Mouse (Mus musculus) cerebellum, adult 2 months (tissue): ENCODE measurements around the gene Hhat. TPM values are rescaled to one million over a fixed set of nuclear protein-coding genes. Genes with fewer than 3 reads are reported as not detected.

Experiments
- DNase-seq, 2 experiments: peaks; one replicate each; pipeline ENCODE4 v3.0.0; 2021
- H3K27ac ChIP-seq: fragments of 200-500 bp; 2 replicates; pipeline ENCODE4 v1.5.1; 2012; ENCODE audit warnings: low read length, control low read depth, inconsistent platforms; ENCODE audit not compliant: insufficient read depth
- H3K27me3 ChIP-seq: fragments of 200-500 bp; 2 replicates; pipeline ENCODE4 v1.6.1; 2012; ENCODE audit warnings: inconsistent platforms, mild to moderate bottlenecking, low read length, moderate library complexity; ENCODE audit not compliant: control insufficient read depth, insufficient read depth
- H3K4me1 ChIP-seq: fragments of 200-500 bp; 2 replicates; pipeline ENCODE4 v1.6.1; 2011; ENCODE audit warnings: low read length; ENCODE audit not compliant: control insufficient read depth, insufficient read depth
- H3K4me3 ChIP-seq: fragments of 200-500 bp; replicated peaks from 2 replicates; pipeline ENCODE3; 2011; ENCODE audit warnings: mild to moderate bottlenecking, low read depth, low read length, control low read depth; ENCODE audit not compliant: insufficient read depth
- CTCF ChIP-seq: fragments of 200-500 bp; IDR thresholded peaks from 2 replicates; pipeline ENCODE4 v1.5.1; 2011; ENCODE audit warnings: low read depth, mild to moderate bottlenecking, control low read depth, low read length, moderate library complexity, borderline replicate concordance; ENCODE audit not compliant: insufficient read depth
- POLR2A ChIP-seq: fragments of 200-500 bp; IDR thresholded peaks from 2 replicates; pipeline ENCODE4 v1.6.1; 2011; ENCODE audit warnings: low read length, control low read depth, borderline replicate concordance; ENCODE audit not compliant: insufficient read depth
- WGBS: fragments of 180-500 bp; shearing (Covaris S2); methylation state at CpG from one replicate; pipeline ENCODE4 v1.1.7; 2018; 5-methylcytosine and 5-hydroxymethylcytosine counted together
- polyA plus RNA-seq: library from polyadenylated mRNA; depleted of rRNA; stranded (reverse); fragments of >200 nt; gene quantifications from 2 replicates; pipeline ENCODE4 v1.2.3, GENCODE M21; 2012

The Hhat gene
- polyA plus RNA-seq, 1 experiment, result 2.1 TPM

GRCm38 (mm10) chr1:192480072-192480784, 290.8 kb downstream of the Hhat start:
- no peak overlapping the region for H3K4me3 ChIP-seq
- peak in 1 of 2 experiments; percentile 32 for DNase-seq
- TF ChIP-seq POLR2A (no peak), CTCF (no peak)
- peaks cover 9% of the 10 kb centered on the region for H3K4me1 ChIP-seq
- 88% methylated on average over 8 of the region's 8 CpGs for WGBS
- no peaks in the 10 kb centered on the region for H3K27me3 ChIP-seq
- H3K27ac ChIP-seq, result no peak overlapping the region

GRCm38 (mm10) chr1:192478176-192478575, 292.8 kb downstream of the Hhat start:
- DNase-seq, result no peak
- Histone ChIP-seq H3K4me3 (no peak overlapping the region), H3K27me3 (no peaks in the 10 kb centered on the region), H3K4me1 (peaks cover 6% of the 10 kb centered on the region; the same call in 1 of the 2 replicates), H3K27ac (no peak overlapping the region)
- no peak for TF ChIP-seq CTCF
- TF ChIP-seq POLR2A, result no peak
- 73% methylated on average over 5 of the region's 5 CpGs for WGBS

- 79% methylated on average over 6 of the region's 6 CpGs for WGBS
- Histone ChIP-seq H3K4me1 (peaks cover 10% of the 10 kb centered on the region; the same call in 1 of the 2 replicates), H3K27me3 (no peaks in the 10 kb centered on the region), H3K4me3 (no peak overlapping the region), H3K27ac (no peak overlapping the region)
- TF ChIP-seq POLR2A (no peak), CTCF (no peak)
- no peak for DNase-seq
These were observed 293.5 kb downstream of the Hhat start for GRCm38 (mm10) chr1:192477556-192477955.

- no peak overlapping the region for H3K27ac ChIP-seq
- 54% methylated on average over 7 of the region's 7 CpGs for WGBS
- no peaks in the 10 kb centered on the region for H3K27me3 ChIP-seq
These were observed 294.3 kb downstream of the Hhat start for GRCm38 (mm10) chr1:192476704-192477103.

GRCm38 (mm10) chr1:192473134-192473533, 297.9 kb downstream of the Hhat start:
- no peak overlapping the region for H3K27ac ChIP-seq
- peaks cover 4% of the 10 kb centered on the region; the same call in 1 of the 2 replicates for H3K4me1 ChIP-seq
- H3K27me3 ChIP-seq, result no peaks in the 10 kb centered on the region
- no peak for DNase-seq
- TF ChIP-seq POLR2A, result no peak
- 54% methylated on average over 6 of the region's 6 CpGs for WGBS
- H3K4me3 ChIP-seq, result no peak overlapping the region

More at GRCm38 (mm10) chr1:192476704-192477103, 294.3 kb downstream of the Hhat start:
- no peak for DNase-seq
- TF ChIP-seq CTCF, result no peak
- TF ChIP-seq POLR2A, result no peak
- H3K4me1 ChIP-seq, result peaks cover 7% of the 10 kb centered on the region; the same call in 1 of the 2 replicates
- no peak overlapping the region for H3K4me3 ChIP-seq

GRCm38 (mm10) chr1:192472366-192472765, 298.7 kb downstream of the Hhat start:
- no peak for TF ChIP-seq CTCF
- TF ChIP-seq POLR2A, result no peak
- no peak for DNase-seq
- Histone ChIP-seq H3K27ac (no peak overlapping the region), H3K4me3 (no peak overlapping the region), H3K27me3 (no peaks in the 10 kb centered on the region), H3K4me1 (peaks cover 4% of the 10 kb centered on the region; the same call in 1 of the 2 replicates)
- WGBS, result 74% methylated on average over 4 of the region's 4 CpGs

- H3K4me3 ChIP-seq, result no peak overlapping the region
- 80% methylated on average over 4 of the region's 4 CpGs for WGBS
- H3K4me1 ChIP-seq, result peaks cover 3% of the 10 kb centered on the region; the same call in 1 of the 2 replicates
- TF ChIP-seq CTCF, result no peak
- TF ChIP-seq POLR2A, result no peak
- no peak overlapping the region for H3K27ac ChIP-seq
- H3K27me3 ChIP-seq, result no peaks in the 10 kb centered on the region
- no peak for DNase-seq
These were observed 307.3 kb downstream of the Hhat start for GRCm38 (mm10) chr1:192463732-192464131.

- H3K4me3 ChIP-seq, result no peak overlapping the region
- H3K27ac ChIP-seq, result no peak overlapping the region
- TF ChIP-seq POLR2A, result no peak
- peak; percentile 12; the same call in 1 of the 2 replicates for TF ChIP-seq CTCF
- WGBS, result 36% methylated on average over 6 of the region's 6 CpGs
- H3K4me1 ChIP-seq, result peaks cover 23% of the 10 kb centered on the region
- DNase-seq, result peak; percentile 46 to 68
- H3K27me3 ChIP-seq, result no peaks in the 10 kb centered on the region
These were observed 313.4 kb downstream of the Hhat start for GRCm38 (mm10) chr1:192457526-192458206.
